Mouse (Mus musculus): ENCODE data around the gene Klk12.

Gene Klk12

DNA sequence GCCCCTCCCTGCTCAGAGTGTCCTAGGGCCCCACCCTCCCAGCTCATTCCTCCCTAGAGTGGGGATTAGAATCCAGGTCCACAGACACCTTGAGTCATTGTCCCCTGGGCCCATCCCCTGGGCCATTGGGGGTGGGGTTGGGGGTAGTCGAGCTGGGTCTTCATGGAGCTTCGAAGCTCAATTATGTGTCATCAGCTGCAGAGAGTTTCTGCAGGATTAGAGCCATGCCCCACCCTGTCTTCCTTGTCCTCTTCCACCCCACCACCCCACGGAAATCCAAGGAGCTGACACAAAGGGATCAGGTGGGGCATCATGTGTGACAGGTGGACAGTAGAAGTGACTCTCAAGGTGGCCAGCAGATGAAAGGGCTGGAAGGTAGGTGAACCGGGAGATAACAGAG, at the start of gene Klk12:
Gene Klk12 (plus strand): TSS at position 301 of the 400 bp plus-strand sequence.
- no peak for DNase-seq (ENCODE audit: low read depth, low spot score)

DNA sequence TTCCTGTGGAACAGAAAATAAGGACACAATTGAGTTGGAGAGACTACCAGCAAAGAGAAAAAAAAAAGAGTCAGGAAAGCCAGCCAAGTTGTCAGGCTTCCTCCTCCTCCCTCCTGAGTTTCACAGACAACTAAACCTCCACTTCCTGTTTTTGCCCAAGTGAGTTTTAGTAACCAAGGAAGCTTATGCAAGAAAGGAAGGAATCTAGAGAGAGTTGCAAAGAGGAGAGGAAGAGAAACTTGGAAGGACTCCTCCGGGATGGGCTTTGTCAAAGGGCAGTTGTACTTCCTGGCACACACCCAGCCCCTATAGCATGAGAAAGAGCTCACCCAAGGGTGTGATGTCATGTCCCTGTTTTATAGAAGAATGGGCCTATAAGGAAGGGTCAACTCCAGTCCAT, 20.9 kb upstream of the Klk12 start:
- no peak for DNase-seq (ENCODE audit: low read depth, low spot score)

DNA sequence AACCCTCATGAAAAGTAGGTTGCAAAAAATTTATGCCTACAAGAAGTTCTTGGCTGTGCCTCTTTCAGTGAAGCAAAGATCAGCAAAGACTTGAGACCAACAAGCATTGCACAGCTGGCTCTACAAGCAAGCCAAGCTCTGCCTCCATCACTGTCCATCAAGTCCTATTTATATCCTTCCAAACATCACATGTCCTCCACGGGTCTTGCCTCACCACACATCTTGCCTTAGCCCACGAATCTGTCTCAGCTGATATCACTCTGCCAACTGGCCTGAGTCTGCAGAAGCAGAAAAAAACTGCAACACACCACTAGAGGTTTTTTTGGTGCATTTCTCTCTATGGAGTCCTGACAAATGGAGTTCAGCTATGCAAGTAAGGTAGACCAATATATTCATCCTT, 15.9 kb upstream of the Klk12 start:
- DNase-seq (ENCODE audit: low read depth, low spot score): no peak

DNA sequence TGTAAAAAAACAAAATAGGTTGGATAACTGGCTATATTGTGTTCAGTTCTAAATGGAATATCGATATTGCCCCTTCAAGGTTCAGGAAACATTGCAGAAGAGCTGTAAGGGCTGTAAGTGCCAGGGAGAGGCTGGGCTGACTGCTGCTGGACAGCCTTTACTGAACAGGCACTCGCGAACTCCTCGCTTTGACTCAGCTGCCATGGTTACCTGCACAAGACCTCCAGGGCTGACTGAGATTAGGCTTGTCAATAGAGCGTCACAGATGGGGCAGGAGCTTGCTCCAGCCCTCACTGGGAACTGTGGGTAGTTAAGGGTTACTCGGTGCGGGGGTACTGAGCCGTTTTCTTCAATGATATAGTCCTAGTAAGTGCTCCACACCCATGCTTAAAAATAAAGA, 2.2 kb upstream of the Klk12 start:
- DNase-seq (ENCODE audit: low read depth, low spot score): no peak

DNA sequence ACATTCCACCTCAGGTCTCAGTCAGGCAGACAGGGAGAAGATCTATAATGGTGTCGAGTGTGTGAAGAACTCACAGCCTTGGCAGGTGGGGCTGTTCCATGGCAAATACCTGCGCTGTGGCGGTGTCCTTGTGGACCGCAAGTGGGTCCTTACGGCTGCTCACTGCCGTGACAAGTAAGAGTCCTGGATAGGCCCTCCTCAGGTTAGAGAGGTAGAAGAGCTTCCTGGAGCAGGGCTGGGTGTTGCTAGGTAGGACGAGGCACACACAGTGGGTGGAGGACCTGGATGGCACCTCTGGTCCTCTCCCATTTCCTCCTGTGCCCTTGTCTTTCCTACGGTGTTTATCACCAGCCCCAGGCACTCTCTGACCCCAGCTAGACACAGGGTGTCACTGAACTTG, 939 bp downstream of the Klk12 start:
- DNase-seq (ENCODE audit: low read depth, low spot score): no peak

DNA sequence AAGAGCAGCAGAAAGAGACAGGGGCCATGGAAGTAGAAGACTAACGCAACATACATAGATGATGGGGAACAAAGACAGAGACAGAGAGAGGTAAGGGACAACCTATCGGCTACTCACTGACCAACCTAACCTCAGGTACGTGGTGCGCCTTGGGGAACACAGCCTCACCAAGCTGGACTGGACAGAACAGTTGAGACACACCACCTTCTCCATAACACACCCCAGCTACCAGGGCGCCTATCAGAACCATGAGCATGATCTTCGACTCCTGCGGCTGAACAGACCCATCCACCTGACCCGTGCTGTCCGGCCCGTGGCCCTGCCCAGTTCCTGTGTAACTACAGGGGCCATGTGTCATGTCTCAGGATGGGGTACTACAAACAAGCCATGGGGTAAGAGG, 2.0 kb downstream of the Klk12 start:
- DNase-seq (ENCODE audit: low read depth, low spot score): no peak

DNA sequence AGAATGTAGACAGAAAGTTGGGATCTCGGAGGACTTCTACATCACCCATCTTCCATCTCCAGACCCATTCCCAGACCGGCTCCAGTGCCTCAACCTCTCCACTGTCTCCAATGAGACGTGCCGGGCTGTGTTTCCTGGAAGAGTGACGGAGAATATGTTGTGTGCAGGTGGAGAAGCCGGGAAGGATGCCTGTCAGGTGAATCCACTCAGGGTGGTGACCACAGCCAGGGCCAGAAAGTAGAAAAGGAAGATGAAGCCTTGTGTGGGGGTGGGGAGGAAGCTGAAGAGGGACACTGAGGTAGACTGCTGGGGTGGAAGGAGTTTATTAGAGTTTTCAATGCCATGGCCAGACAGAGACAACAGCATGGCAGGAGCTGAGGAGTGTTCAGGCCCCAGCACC, 3.2 kb downstream of the Klk12 start:
- DNase-seq (ENCODE audit: low read depth, low spot score): no peak

DNA sequence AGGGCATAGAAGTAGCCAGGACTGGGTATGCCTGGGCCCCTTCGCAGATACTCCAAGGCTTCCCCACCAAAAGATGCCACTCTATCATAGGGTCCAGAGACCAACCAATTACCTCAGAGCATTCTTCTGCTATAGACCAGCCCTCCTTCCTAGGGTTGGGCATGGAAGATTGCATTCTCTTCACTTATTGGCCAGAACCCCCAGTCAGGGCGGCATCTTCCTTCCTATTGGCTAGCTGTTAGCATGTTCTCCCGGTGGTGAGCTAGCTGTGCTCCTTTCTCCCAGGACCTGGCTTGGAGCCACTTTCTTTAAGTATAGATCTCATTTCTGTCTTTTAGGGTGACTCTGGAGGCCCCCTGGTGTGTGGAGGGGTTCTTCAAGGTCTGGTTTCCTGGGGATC, 4.2 kb downstream of the Klk12 start:
- no peak for DNase-seq (ENCODE audit: low read depth, low spot score)

DNA sequence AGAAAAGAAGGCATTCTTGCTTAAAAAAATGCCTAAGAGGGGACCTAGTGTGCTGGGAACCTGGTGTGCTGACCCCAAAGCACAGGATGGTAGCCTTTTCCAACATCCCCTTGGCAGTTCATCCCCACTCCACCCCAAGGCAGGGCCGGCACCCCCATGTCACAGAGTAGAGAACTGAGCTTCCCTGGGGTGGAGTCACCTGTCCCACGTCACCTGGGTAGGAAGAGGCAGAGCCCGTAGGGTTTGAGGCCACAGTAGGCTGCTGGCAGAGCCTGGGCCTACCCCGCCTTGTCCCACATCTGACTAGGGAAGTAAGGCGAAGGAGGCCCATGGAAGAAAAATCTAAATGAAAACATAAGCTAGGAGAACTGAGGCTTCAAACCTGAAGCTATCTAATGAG, 5.7 kb downstream of the Klk12 start, which contains the start of gene Klk11:
Gene Klk11 (plus strand): TSS at position 241 of the 400 bp plus-strand sequence.
- DNase-seq (ENCODE audit: low read depth, low spot score): no peak

DNA sequence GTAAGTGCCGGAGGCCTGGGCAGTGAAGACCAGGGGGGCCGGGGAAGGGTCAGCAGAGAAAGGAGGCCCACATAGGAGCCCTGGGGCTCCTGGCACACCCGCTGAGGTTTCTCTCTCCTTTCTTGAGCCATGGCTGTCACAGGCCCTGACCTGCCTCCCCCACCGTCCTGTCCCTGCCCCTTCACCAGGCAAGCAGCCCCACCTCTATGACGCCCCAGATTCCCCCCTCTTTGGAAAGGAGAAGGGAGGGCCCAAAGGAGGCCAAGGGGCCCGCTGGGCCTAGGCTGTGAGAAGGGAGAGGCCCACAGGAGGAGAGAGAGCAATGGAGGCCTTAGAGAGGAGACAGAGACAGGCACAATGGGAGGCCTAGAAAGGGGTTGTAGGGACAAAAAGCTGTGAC, 6.1 kb downstream of the Klk12 start:
- DNase-seq (ENCODE audit: low read depth, low spot score): no peak

DNA sequence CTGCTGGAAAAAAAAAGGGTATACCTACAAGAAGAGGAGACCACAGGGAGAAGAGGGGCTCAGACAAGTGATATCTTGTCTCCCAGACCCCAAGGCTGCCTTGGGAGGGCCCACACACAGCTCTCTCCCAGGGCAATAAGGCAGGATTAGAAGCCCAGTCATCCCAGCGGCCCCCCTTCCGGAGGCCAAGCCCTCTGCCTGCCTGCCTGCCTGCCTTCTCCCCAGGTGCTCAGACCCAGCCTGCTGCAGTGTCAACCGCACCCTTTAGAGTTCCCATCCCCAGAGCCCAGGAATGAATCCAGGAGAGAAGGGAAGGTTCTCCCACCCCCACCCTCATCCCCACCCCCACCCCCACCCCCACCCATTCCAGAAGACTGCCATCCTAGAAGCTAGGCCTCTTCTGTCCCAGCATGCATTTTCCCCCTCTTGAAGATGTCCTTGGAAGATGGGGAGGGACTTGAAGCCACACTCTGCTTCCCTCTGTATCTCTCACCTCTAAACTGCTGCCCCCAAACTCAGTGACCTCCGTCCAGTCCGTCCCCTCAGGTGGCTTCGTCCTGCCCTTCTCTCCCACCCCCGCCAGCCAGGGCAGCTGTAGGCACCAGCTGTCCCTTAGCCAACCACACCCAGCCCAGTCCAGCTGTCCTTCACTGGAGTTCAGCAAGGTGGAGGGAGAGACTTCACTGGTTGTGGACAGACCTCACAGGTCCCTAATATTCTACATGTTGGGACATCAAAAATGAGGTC, 6.8 kb downstream of the Klk12 start:
- DNase-seq (ENCODE audit: low read depth, low spot score): no peak

DNA sequence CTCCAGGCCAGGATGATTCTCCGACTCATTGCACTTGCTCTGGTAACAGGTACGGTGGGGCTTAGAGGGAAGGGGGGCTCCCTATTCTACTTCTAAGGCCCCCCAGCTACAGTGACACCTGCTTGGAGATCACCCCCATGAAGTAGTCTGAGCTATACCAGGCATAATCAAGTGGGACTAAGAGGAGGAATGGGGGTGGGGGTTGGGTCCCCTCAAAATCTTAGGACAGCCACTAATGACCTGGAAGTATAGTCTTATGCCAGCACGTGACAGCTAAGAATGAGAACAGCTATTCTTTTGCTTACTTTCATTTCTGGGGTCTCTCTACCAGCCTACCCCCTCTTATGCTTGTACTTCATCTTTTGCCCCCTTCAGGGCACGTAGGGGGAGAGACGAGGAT, 7.8 kb downstream of the Klk12 start:
- no peak for DNase-seq (ENCODE audit: low read depth, low spot score)

DNA sequence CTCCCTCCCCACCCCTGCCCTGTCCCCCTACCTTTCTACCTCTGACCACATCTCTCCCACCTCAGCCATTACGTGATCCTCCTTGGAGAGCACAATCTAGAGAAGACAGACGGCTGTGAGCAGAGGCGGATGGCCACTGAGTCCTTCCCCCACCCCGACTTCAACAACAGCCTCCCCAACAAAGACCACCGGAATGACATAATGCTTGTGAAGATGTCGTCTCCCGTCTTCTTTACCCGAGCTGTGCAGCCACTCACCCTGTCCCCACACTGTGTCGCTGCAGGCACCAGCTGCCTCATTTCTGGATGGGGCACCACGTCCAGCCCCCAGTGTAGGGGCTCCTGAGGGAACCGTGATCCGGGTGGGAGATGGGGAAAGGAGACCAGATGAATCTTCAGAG, 8.7 kb downstream of the Klk12 start:
- DNase-seq (ENCODE audit: low read depth, low spot score): no peak

DNA sequence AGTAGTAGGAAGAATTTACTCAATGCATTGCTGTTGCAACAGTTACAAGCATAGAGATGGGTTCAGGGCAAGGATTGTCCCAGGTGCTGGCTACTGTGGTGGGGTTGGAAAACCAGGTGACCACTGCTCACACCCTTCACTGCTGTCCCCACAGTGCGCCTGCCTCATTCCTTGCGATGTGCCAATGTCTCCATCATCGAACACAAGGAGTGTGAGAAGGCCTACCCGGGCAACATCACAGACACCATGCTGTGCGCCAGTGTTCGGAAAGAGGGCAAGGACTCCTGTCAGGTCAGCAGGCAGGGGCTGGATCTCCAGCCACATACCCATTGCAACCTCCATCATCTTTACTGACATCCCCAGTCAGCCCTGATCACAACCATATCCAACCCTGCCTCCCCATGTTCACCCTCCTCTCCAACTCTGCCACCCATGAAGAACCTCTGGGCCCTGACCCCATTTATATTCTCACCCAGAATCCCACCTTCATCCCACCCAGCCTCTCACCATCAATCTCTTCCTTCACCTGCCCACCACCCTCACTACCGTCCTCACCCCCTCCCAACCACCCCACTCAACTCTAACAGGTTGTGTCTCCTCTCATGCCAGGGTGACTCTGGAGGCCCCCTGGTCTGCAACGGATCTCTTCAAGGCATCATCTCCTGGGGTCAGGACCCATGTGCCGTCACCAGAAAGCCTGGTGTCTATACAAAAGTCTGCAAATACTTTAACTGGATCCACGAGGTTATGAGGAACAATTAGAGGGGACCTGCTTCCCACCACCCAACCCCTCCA, 9.7 kb downstream of the Klk12 start:
- DNase-seq (ENCODE audit: low read depth, low spot score): no peak

DNA sequence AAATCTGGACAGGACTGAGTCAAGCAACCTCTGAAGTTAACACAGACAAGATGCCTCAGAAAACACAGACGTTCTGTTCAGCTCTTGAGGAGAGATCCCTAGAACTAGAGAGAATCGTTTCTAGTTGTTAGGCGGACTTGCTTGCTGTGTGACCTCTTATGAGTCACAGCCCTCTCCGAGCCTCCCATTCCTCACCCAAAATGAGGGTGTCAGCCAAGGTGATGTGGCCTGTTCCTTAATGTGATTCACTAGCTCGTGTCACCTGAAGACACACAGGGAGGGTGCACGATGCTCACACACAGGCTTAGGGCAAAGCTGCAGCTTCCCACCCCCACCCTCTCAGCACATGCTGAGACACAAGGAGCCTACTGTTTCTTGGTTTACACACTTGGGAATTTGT, 11.5 kb downstream of the Klk12 start:
- DNase-seq (ENCODE audit: low read depth, low spot score): no peak

DNA sequence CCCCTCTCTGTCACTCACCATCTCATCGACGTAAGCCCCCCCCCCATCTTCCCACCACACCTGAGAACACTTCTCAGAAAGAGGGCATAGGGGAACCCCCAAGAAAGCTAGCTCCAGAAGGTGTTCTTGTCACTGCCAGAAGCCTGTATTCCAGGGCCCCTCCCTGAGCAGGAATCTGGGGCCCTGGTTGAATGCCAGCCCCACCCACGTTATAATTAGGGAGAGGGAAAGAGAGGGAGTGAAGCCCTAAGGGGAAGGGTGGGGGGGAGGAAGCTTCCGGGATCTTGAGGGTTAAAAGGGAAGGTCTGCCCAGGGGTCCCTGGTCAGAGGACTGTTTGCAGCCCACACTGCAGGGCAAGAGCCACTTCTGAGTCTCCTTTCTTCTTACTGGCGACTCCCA, 12.0 kb downstream of the Klk12 start, which contains the start of gene Klk10:
Gene Klk10 (plus strand): TSS at position 290 of the 400 bp plus-strand sequence.
- DNase-seq (ENCODE audit: low read depth, low spot score): no peak

DNA sequence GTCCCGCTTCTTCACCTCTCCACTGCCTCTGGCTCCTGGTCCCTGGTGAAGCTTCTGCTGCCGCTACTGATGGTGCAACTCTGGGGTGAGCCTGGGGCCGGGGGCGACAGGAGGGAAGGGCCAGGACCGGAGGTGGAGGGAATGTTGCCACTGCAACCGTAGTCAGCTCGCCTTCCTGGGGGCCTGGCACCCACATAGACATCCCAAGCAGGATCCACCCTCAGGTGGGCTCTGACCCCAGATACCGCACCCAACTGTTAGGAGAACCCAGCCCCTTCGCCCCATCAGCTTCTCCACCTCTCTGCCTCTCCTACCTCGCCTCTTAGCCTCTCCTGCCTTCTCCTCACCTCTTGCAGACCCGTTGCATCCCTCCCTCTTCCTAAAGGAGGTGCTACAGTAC, 12.8 kb downstream of the Klk12 start:
- no peak for DNase-seq (ENCODE audit: low read depth, low spot score)

DNA sequence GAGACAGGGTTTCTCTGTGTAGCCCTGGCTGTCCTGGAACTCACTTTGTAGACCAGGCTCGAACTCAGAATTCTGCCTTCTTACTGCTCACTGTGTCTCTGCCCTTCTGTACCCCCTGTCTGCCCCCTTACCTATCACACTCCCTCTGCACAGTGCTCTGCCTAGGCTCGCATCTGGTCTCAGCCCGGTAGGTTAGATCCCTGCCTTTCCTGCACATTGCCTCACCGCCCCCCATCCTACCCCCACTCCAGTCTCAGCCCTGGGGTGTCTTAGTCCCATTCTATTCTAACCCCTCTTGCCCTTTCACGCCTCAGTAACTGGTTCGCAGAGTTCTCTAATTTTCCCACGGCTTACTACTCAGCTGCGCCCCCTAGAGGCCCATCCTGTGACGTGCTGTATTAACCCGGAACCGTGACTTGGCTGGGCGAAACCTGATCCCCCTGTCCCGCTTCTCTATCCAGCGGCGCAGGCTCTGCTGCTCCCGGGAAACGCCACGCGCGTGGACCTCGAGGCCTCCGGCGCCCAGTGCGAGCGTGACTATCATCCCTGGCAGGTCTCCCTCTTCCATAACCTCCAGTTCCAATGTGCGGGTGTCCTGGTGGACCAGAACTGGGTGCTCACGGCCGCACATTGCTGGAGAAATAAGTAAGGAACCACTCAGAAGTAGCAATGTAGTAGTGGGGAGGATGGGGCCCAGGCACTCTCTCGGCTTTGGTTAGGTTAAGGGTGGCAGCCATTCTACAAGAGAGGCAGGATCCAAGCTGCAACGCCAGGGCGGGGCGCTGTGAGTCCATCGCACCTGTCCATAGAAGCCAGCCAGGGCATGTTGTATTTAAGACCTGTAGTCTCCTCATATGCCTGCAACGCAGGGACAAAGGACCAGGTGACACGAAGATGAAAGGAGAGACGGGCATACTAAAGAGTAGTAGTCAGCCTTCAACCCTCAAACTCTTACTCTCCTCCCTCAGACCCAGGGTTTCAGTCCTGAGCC, 13.9 kb downstream of the Klk12 start:
- peak; percentile 65 for DNase-seq (ENCODE audit: low read depth, low spot score)

DNA sequence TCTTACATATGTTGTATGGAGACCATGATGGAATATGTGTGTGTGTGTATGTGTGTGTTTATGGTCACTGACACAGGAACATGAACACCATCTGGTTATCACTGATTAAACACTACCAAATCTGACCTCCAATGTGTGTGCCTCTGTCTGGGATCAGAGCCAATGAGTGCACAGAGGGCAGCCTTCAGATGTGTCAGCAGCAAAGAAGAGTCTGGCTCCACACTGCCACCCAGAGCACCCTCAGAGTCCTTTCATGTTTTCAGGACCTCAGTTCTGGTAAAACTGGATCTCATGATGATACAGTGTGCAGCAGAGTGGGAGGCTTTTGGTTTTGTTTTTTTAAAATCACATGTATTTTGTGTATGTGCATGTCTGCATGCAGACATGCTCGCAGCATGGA, 16.6 kb downstream of the Klk12 start:
- DNase-seq (ENCODE audit: low read depth, low spot score): no peak

DNA sequence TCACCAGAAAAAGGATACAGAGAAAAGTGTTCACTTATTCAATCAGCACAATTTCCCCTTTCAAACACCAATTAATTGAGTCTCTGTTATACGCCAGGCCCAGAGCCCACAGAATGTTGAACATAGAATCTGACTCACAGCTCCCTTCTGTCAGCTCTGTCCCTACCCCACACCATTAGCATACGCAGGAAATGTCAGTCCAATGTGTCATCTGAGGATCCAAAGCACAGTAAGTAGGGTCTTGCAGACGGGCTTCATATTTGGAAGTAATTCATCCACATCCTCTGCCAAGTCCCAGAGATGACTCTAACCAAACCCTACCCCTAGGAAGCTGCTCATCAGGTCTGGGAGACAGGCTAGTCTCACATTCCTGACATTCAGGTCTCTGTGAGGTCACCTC, 19.4 kb downstream of the Klk12 start:
- DNase-seq (ENCODE audit: low read depth, low spot score): no peak

DNA sequence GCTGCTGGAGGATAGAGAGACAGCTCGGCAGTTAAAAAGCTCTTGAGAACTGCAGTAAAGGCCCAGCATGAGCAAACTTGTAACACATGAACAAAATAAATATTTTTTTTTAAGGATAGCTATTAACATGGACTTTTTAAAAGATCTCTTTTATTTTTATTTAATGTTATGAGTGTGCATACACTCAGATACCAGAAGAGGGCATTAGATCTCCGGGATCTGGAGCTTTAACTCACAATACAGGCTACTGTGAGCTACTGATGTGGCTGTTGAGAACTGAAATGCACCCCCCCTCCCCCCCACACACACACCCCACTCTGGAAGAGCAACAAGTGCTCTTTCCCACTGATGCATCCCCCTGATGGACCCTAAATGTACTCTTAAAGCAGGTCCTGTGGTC, 20.6 kb downstream of the Klk12 start:
- no peak for DNase-seq (ENCODE audit: low read depth, low spot score)

DNA sequence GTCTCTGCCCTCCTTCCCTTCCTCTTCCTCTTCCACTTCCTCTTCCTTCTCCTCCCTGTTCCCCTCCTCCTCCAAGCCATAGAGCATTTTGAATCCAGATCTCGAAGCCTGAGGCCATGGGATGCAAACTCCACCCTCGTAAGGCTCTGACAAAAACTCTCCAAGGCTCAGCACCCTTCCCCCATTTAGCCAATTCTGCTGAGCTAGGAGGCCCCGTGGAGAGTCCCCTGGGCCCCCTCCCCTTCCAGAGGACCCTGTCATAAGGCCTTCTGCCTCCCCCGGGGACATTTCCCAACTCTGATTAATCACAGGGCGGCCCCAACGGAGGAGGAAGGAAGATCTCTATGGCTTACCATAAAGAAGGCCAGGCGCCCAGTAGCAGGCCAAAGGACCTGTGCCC, 22.9 kb downstream of the Klk12 start, which contains the start of gene Klk9:
Gene Klk9 (plus strand): TSS at position 301 of the 400 bp plus-strand sequence.
- no peak for DNase-seq (ENCODE audit: low read depth, low spot score)
